Mouse (Mus musculus) cerebellum, adult 2 months (tissue): Measurements from ENCODE around the gene Sept10.

Source experiments
- CTCF ChIP-seq: fragments of 200-500 bp; IDR thresholded peaks from 2 replicates; pipeline ENCODE4 v1.5.1; 2011; ENCODE audit warnings: low read depth, mild to moderate bottlenecking, control low read depth, low read length, moderate library complexity, borderline replicate concordance; ENCODE audit not compliant: insufficient read depth
- POLR2A ChIP-seq: fragments of 200-500 bp; IDR thresholded peaks from 2 replicates; pipeline ENCODE4 v1.6.1; 2011; ENCODE audit warnings: low read length, control low read depth, borderline replicate concordance; ENCODE audit not compliant: insufficient read depth

GRCm38 (mm10) chr10:59265674-59266073, 44.0 kb upstream of the Sept10 start:
- no peak for TF ChIP-seq POLR2A
- TF ChIP-seq CTCF = no peak
